Mouse (Mus musculus) erythroblast, adult 5-6 weeks (primary cell): ENCODE measurements around the gene Htr5b. TPM values are rescaled to one million over a fixed set of nuclear protein-coding genes. Genes with fewer than 3 reads are reported as not detected.

Experiments
- ATAC-seq: replicated peaks from 2 replicates; pipeline ENCODE4 v1.8.0; 2016; ENCODE audit warnings: moderate number of reproducible peaks, mild to moderate bottlenecking, moderate TSS enrichment, inconsistent platforms; ENCODE audit not compliant: poor library complexity, low FRiP score, severe bottlenecking
- total RNA-seq, 2 experiments: library from RNA; stranded (forward) in 1 of 2; stranded (reverse) in 1 of 2; fragments of 150-400 nt in 1 of 2; fragments of 200-764, 138-1000 nt in 1 of 2; gene quantifications; 2 replicates each; pipeline versions ENCODE4 v1.2.3 to v1.2.4; 2015 to 2017; ENCODE audit warnings: low replicate concordance in 2 of 2

Gene Htr5b
- total RNA-seq, 2 experiments from 2014 or later = not detected

DNA sequence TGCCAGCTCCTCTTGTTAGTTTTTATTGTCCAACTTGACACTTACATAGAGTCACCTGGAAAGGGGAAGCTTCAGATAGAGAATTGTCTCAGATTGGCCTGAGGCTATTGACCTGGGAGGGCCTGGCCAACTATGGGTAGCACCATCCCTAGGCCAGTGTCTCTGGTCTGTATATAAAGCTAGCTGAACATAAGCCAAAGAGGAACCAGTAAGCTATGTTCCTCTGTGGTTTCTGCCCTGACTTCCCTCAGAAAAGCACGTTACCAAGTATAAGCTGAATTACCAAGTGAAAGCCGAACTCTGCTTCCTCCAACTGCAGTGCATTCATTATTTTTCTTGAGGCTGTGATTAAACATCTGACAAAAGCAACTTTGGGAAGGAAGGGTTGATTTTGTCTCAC is 19.5 kb downstream of the Htr5b start:
- no peak for ATAC-seq

DNA sequence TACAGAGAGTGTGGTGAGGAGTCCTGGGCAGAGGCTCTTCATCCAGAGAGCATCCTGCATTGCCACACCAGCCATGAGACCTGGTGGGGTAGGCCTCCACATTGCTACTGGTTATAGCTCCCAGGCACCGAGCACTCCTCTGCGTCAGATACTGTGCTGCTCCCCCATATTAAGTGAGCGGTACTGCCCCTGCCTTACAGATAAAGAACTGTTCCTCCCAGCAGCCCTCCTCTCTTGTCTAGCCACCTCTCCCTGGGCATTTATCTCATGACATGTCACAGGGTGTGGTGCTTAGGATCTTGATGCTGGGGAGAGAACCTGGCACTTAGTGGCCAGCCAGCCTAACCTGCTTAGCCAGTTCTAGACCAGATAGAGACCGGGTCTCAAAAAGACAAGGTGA is 31.2 kb downstream of the Htr5b start:
- ATAC-seq = peak; percentile 46; the same call in 1 of the 2 replicates

DNA sequence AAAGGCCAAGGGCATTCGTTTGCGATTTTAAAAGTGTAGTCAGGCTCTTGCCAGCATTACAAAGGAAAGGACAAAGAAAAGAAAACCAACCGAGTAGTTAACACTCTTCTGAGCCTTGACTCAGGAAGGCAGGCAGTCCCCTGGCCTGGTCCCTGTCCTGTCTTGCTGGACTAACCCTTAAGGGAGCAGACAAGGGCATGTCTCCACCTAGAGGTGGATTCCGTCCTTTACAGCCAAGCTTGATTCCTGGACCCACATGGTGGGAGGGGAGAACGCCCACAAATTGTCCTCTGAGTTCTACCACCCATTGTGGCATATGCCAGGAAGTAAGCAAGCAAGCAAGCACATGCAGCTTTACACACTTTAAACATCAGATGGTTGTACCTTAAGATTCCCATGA is 38.0 kb downstream of the Htr5b start:
- no peak for ATAC-seq

DNA sequence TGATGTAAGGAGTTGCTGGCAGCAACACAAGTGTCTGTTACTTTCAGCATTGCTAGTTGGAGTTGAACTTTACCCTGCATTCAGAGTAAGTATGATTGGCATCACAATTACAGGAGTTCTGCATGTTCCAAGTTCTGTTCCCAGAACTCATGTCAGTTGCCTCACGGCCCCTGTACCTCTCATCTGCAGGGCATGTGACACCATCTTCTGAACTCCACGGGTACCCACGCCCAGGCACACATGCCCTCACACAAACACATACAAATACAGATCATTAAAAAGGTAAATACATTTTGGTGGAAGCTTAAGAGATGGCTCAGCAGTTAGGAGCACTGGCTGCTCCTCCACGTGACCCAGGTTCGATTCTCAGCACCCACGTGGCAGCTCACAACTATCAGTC is 41.5 kb downstream of the Htr5b start:
- no peak for ATAC-seq

DNA sequence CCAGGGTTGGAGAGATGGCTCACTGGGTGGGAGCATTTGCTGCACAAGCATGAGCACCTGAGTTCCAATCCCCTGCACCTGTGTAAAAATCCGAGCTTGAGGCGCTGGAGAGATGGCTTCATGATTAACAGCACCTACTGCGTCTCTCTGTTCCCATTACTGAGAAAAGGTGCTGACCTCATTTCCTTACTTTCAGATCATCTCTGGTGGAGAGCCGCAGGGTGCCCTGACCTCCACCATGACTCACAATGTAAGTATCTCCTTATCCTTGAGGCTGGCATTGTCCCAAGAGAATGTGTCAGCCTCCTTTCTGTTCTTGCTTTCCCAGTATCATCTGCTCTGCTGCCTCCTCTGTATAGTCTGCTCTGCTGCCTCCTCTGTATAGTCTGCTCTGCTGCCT is 45.2 kb downstream of the Htr5b start:
- no peak for ATAC-seq

DNA sequence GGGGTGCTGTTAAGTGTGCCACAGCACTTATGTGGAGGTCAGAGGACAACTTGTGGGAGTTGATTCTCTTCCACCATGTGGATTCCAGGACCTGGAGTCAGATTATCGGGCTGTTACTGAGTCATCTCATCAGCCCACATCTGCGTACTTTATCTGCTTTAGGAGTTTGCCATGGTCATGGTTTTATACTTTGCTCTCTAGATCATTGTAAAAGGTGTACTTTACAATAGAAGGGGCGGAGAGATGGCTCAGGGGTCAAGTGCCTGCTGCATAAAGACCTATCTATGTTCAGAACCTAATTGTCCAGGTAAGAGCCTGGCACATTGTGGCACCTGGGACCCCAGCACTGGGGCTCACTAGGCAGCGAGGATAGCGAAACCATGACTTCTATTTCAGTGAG is 48.9 kb downstream of the Htr5b start:
- no peak for ATAC-seq

DNA sequence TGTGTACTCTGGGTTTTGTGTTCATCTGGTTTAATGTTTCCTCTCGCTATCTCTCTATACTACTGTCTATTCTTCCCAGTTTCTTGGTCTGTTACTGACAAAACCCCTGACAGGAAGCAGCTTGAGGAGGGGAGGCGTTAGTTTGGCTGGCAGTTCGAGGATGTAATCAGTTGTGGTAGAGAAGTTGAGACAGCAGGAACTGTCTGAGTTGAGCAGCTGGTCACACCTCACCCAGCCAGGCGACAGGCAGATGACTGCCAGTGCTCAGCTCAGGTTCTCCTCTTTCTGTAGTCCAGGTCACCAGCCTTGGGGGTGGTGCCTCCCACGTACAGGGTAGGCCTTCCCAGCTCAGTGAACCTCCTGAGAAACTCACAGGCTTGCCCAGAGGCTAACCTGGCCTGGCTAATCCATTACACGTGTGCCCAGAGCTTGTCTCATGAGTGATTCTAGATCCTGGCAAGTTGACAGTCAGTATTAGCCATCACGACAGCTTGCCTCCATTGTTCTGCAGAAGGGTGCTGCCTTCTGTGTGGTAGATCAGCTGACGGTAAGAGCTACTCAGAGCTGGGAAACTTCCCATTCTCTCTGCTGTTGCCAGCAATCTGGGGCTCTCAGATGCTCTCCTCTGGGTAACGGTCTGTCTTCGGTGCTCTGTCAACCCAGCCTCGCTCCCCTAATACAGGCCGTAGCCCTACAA is 49.8 kb downstream of the Htr5b start:
- no peak for ATAC-seq

DNA sequence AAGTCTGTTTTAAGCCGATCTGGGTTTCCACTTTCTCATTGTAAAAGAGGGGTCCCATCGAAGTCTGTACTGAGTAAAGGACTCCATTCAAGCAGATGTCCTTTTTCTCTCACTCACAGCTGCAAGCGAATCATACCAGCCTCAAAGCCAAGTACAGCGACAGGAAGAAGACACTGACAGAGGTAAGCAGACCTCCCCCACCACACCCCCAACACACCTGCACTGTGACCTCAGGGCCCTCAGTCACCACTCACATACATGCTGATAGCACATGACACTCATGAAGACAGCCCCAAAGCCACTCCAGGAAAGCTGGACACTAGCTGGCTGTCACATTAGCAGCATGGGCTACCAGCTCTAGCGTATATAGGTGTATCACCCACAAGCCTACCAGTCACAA is 50.5 kb downstream of the Htr5b start:
- no peak for ATAC-seq

DNA sequence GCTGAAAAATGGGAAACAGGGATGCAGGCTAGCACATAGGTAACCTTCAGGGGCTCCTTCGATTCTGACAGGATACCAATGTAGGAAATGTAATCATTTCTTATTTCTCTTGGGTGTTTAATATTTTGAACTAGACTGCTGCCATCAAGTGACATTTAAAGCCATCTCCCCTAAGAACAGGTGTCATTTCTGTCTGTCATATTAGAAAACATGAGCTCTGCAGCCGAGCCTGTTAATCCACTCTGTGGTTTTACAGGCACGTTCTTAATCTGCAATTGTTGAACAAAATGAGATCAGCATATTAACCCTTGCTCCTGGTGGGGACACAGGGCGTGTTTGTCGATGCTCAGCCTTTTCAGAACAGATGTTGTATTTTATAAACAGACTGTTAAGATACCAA is 56.8 kb downstream of the Htr5b start:
- ATAC-seq = no peak

DNA sequence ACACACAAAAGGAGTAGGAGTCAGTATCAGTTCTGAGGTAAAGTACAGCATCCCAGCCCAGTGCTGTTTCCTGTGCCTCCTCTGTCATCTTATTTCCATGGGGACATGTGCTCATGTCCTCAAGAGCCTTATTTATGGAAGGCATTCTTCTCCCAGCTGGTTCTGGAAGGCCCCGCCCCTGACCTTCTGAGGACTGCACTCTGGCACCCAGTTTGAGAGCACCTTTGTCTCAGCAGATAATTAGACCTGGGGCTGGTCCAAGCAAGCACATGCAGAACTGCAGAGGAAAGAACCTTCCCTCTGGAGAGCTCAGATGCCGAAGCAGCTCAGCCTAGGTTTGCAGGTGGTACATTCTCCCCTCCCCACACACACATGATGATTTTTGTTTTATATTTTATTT is 60.0 kb downstream of the Htr5b start:
- no peak for ATAC-seq

DNA sequence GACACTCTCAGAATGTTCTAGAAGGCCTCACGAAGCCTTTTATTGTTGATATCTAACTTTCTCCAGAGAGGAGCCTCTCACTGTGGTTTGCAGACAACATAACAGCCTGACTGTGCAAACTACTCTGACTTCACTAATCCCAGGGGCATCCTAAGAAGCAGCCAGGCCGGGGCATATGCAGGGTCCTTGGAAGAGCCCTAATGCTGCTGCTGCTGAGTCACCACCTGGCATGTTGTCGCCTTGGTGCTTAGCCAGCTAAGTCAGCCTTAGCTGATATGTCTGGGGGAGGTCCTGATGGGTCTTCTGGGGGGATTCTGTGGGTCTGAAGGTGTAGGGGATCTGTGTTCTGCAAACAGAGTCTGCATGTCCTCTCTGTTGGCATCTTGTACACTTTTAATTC is 62.0 kb downstream of the Htr5b start:
- ATAC-seq = no peak

DNA sequence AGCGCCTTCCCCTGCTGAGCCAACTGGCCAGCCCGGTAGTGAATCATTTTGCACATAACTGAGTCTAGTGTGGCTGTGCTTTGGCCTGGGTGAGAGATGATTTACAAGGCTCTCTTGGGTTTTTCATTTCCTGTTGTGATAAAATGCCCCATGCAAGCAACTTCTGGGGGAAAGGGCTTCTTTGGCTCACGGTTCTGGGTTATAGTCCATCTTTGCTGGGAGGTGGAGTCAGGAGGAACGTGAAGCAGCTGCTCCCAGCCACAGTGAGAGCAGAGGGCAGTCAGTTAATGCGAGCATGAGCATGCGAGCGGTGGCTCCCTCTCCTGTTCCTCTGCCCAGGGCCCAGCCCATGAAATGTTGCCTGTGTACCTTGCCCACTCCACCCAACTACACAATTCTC is 64.5 kb downstream of the Htr5b start:
- ATAC-seq = no peak

DNA sequence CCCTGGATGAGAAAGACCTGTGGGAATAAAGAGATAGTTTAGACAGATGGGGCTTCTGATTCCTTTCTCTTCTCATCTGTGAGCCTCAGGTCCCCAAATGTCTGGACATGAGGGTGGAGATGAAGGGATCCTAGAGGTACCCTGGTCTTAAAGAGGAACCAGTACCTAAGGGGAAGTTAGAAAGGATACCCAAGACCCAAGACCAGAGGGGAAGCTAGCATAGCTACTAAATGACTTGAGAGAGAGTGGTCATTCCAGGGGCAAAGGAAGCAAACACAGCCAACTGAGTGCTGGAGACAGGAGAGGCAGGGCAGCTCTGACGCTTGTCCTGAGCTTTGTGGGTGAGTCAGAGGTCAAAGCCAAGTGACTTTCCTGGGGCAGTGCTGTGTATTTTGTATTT is 65.6 kb downstream of the Htr5b start:
- ATAC-seq = no peak

DNA sequence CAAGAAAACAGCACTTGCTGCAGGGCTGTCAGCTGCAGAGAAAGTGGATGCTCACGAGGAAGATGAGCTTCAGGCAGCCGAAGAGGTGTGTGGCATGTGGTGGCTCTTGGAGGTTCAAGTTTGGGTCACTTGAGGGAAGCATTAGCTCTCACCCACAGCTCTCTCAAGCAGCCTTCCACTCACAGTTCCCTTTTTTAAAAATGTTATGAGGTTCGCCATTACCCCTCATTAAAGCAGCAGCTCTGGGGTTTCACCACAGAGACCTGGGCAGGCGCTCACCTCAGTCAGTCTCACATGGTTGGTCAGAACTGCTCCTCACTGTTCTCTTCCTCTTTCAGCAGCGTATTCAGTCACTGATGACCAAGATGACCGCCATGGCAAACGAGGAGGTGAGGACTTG is 66.4 kb downstream of the Htr5b start:
- no peak for ATAC-seq

DNA sequence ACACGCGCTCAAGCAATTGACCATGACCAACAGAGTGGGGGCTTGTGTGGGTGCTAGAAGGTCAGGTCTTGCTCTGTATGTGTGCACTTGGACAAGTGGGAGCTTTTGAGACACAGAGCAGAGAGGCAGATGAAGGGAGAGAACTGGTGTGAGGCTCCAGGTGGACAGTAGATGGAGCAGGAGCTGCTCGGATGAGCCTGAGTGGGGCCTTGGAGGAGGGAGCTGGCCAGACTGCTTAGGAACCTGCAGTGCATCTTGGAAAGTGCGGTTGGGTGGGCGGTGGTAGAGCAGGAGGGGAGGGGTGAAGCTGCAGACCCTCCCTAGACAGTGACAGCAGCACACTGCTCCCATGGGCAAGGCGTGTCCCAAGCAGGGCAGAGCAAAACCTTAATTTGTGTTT is 68.2 kb downstream of the Htr5b start:
- no peak for ATAC-seq

Other genes starting within 250 kb of the Htr5b start
- 6.3 TPM in 2 replicates for gene Insig2, start 195.9 kb downstream of the Htr5b start, total RNA-seq (2015; ENCODE audit: low replicate concordance)
- gene Insig2, start 195.9 kb downstream of the Htr5b start, total RNA-seq (2017; ENCODE audit: low replicate concordance) = 2.9 and 13.6 TPM in 2 replicates
- gene Ccdc93, start 97.4 kb downstream of the Htr5b start, total RNA-seq (2015; ENCODE audit: low replicate concordance) = 1.9 and 7.9 TPM in 2 replicates
- 3.8 and 6.3 TPM in 2 replicates for gene Ccdc93, start 97.4 kb downstream of the Htr5b start, total RNA-seq (2017; ENCODE audit: low replicate concordance)
- gene Ddx18, start 39.5 kb upstream of the Htr5b start, total RNA-seq (2015; ENCODE audit: low replicate concordance) = 20.9 and 27.2 TPM in 2 replicates
- gene Ddx18, start 39.5 kb upstream of the Htr5b start, total RNA-seq (2017; ENCODE audit: low replicate concordance) = 3.2 and 9.7 TPM in 2 replicates